Mouse (Mus musculus) cerebellum, postnatal 25 days (tissue): ENCODE measurements at regions not wholly inside any gene's neighbourhood (a gene's known extent, or its start where the extent isn't known, plus 50 kb on each side); places are given as distances from the start of the nearest gene placed in this dataset.
A peak's percentile ranks its signal among the peaks of the same experiment; 100 is the strongest.
"Not testable (repeated sequence)": the region's sequence is repeated elsewhere in the genome, so short reads cannot be mapped to it uniquely, and the experiment has no call there.

Experiments
- DNase-seq, 2 experiments: peaks; one replicate each; pipeline ENCODE4 v3.0.0; 2021; ENCODE audit warnings: mixed read lengths in 2 of 2

- no peak for DNase-seq
Measured at GRCm38 (mm10) chr4:153620871-153621270, 138.3 kb upstream of the Ajap1 start.

GRCm38 (mm10) chr4:153631161-153631560 lies 148.6 kb upstream of the Ajap1 start:
- DNase-seq: no peak

GRCm38 (mm10) chr4:153632056-153632455 lies 149.4 kb upstream of the Ajap1 start:
- no peak for DNase-seq

GRCm38 (mm10) chr4:153632551-153632950 lies 149.9 kb upstream of the Ajap1 start:
- no peak for DNase-seq

- DNase-seq: no peak
Measured at GRCm38 (mm10) chr4:153633260-153633659, 150.6 kb upstream of the Ajap1 start.

- DNase-seq: no peak
Measured at GRCm38 (mm10) chr4:153634221-153634881, 151.7 kb upstream of the Ajap1 start.

GRCm38 (mm10) chr4:153637989-153638388 lies 155.4 kb upstream of the Ajap1 start:
- no peak for DNase-seq

- no peak for DNase-seq
Measured at GRCm38 (mm10) chr4:153651849-153652248, 169.2 kb upstream of the Ajap1 start.

GRCm38 (mm10) chr4:153652841-153653240 lies 170.2 kb upstream of the Ajap1 start:
- no peak for DNase-seq

GRCm38 (mm10) chr4:153662731-153663130 lies 180.1 kb upstream of the Ajap1 start:
- no peak for DNase-seq

- not testable (repeated sequence) for DNase-seq
Measured at GRCm38 (mm10) chr4:153666626-153667236, 184.1 kb upstream of the Ajap1 start.

GRCm38 (mm10) chr4:153669070-153669469 lies 186.5 kb upstream of the Ajap1 start:
- DNase-seq: no peak

GRCm38 (mm10) chr4:153670216-153670615 lies 187.6 kb upstream of the Ajap1 start:
- no peak for DNase-seq

- no peak for DNase-seq
Measured at GRCm38 (mm10) chr4:153675431-153675830, 192.8 kb upstream of the Ajap1 start.

- DNase-seq: peak in 1 of 2 experiments; percentile 12
Measured at GRCm38 (mm10) chr4:153679151-153679550, 196.5 kb upstream of the Ajap1 start.

GRCm38 (mm10) chr4:153688441-153688840 lies 205.8 kb upstream of the Ajap1 start:
- DNase-seq: no peak

- DNase-seq: no peak
Measured at GRCm38 (mm10) chr4:153693881-153694280, 211.3 kb upstream of the Ajap1 start.

- no peak for DNase-seq
Measured at GRCm38 (mm10) chr4:153696426-153697040, 213.9 kb upstream of the Ajap1 start.

- no peak for DNase-seq
Measured at GRCm38 (mm10) chr4:153707218-153707617, 224.6 kb upstream of the Ajap1 start.

- DNase-seq: no peak
Measured at GRCm38 (mm10) chr4:153714995-153715645, 232.5 kb upstream of the Ajap1 start.

- DNase-seq: no peak
Measured at GRCm38 (mm10) chr4:153717273-153717672, 234.7 kb upstream of the Ajap1 start.

GRCm38 (mm10) chr4:153724045-153724444 lies 233.0 kb upstream of the A430005L14Rik start:
- DNase-seq: no peak

- DNase-seq: no peak
Measured at GRCm38 (mm10) chr4:153727273-153727672, 229.8 kb upstream of the A430005L14Rik start.
